Mouse (Mus musculus) stomach, postnatal 0 days (tissue): ENCODE data around the gene Rtn2.
A peak's percentile ranks its signal among the peaks of the same experiment; 100 is the strongest.

Source experiments
- CTCF ChIP-seq: IDR thresholded peaks from 2 replicates; pipeline ENCODE4 v1.5.1; 2016; ENCODE audit warnings: antibody characterized with exemption, low read depth, mild to moderate bottlenecking, moderate library complexity
- EP300 ChIP-seq: optimal IDR thresholded peaks from 2 replicates; pipeline ENCODE3; 2016; ENCODE audit warnings: antibody characterized with exemption

DNA sequence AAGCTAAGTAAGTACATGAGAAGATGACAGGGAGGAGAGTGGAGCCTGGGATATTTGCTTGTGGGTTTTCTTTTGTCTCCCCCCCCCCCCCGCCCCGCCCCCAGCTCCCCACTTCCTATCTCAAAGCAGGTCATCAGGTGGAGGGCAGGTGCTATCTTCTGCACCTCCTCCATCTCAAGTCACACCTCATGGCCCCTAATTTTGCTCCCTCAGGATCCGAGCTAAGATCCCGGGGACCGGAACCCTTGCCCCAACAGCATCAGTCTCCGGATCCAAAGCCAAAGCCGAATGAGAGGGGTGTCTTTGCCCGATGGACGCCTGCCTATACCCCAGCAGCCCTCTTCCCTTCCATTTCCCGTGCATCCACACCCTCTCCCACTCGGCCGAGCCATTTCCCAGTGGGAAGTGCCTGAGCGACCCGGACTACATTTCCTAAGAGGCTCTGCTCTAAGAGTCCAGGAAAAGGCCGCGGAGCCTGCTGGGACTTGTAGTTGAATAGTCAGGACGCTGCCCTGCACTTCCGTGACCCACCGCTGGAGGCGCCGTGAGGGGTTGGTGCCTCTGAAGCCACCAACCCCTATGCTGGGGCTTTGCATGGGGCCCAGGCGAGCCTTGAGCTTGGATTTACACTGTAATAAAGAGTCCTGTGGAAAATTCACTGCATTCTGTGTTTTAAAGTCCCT lies 13.2 kb downstream of the Rtn2 start:
- TF ChIP-seq EP300 (no peak), CTCF (peak; percentile 93)
